Mouse (Mus musculus) thymus, adult 2 months (tissue): ENCODE measurements around the gene Ubxn7.

Experiments used
- CTCF ChIP-seq: fragments of 200-500 bp; IDR thresholded peaks from 2 replicates; pipeline ENCODE4 v1.5.1; 2012; ENCODE audit warnings: mild to moderate bottlenecking, control low read depth, low read length, moderate library complexity, borderline replicate concordance; ENCODE audit not compliant: control insufficient read depth, poor library complexity, insufficient read depth; ENCODE audit errors: extremely low read depth
- POLR2A ChIP-seq: fragments of 200-500 bp; IDR thresholded peaks from 2 replicates; pipeline ENCODE4 v1.6.1; 2012; ENCODE audit warnings: mild to moderate bottlenecking, low read length, control low read depth, moderate library complexity; ENCODE audit not compliant: control insufficient read depth, poor library complexity, insufficient read depth; ENCODE audit errors: extremely low read depth

DNA sequence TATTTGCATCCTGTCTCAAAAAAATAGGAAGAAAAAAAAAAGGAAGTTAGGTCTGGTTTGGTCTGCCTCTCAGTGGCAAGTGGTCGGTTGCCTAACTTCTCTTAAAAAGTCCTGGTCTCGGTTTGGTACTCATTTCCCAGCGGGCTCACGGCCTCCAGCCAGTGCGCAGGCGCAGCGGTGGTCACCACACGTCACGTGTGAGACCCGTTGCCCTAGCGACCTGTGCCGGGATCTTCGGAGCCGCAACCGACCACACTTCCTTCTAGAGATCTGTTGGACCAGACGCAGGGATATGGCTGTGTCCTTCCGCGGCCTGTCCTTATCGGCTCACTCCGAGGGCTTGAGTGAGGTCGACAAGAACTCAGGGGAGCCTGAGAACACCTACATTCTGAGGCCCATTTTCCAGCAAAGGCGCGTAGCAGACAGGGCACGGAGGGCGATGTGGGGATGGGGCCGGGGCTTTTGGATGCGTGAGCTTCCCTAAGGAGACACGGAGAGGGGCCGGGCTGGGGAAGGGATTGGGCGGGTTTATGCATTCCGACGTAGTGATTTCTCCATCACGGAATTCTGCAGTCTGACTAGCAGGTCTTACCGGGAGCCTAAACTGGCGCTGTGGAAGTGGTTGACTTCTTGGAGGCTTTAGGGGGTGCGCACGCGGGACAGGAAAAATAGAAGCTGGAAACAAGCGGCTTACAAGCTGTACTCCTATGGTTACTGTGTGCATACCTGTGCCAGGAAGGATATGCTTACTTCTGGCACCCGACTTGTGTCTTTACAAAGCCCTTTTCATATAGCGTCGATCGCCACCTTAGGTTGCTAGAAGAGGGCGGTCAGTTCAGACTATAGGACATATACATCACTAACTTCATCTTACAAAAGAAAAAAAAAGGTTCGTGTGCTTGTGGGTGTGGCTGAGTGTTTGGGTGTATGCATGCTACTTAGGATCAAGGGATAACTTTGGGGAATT lies 87.7 kb downstream of the Ubxn7 start, which contains the start of gene Tctex1d2:
- TF ChIP-seq POLR2A (0 out of 2 replicates have a peak, but pooled peaks have one; percentile 23), CTCF (0 out of 2 replicates have a peak, but pooled peaks have one; percentile 11)
